Mouse (Mus musculus): Measurements from ENCODE around the gene Foxp4. TPM values are rescaled to one million over a fixed set of nuclear protein-coding genes. Genes with fewer than 3 reads are reported as not detected.
A peak's percentile ranks its signal among the peaks of the same experiment; 100 is the strongest.

The Foxp4 gene
- polyA plus RNA-seq (2015; fragmentation: Nextera tagmentation; extraction: Ambion mirVana): 22.3 and 24.9 TPM in 2 replicates

- H3K36me3 ChIP-seq: 0 out of 2 replicates have a peak, but pooled peaks cover under 1% of the 10 kb centered on the region
Observed at GRCm38 (mm10) chr17:47924383-47925339, at the start of gene Foxp4. TSS of gene Foxp4 (minus strand) at chr17:47924645.

GRCm38 (mm10) chr17:47973563-47974472, 49.4 kb upstream of the Foxp4 start:
- H3K9me3 ChIP-seq: no peaks in the 10 kb centered on the region
- H3K4me3 ChIP-seq (replicated peaks): peak overlapping the region; percentile 37
- no peaks in the 10 kb centered on the region for H3K27me3 ChIP-seq (replicated peaks)
- H3K4me1 ChIP-seq (replicated peaks): peaks cover 42% of the 10 kb centered on the region
- peak overlapping the region; percentile 52 for H3K9ac ChIP-seq
- 3% methylated on average over 61 of the region's 61 CpGs for WGBS
- no peaks in the 10 kb centered on the region for H3K36me3 ChIP-seq
- H3K27ac ChIP-seq: peak overlapping the region; percentile 90
- ATAC-seq: peak; percentile 78
- peak overlapping the region; percentile 85 for H3K4me2 ChIP-seq (replicated peaks)

More at GRCm38 (mm10) chr17:47924383-47925339, at the start of gene Foxp4:
- Histone ChIP-seq H3K4me2 (replicated peaks) (peak within 1 kb of the TSS; percentile 90), H3K9ac (peak within 1 kb of the TSS; percentile 97), H3K4me1 (replicated peaks) (peaks cover 32% of the 10 kb centered on the region), H3K27me3 (replicated peaks) (no peaks in the 10 kb centered on the region), H3K9me3 (no peaks in the 10 kb centered on the region), H3K4me3 (replicated peaks) (peak within 1 kb of the TSS; percentile 82), H3K27ac (peak within 1 kb of the TSS; percentile 97)
- ATAC-seq: peak; percentile 89
- WGBS: under 1% methylated on average over 90 of the region's 91 CpGs

DNA sequence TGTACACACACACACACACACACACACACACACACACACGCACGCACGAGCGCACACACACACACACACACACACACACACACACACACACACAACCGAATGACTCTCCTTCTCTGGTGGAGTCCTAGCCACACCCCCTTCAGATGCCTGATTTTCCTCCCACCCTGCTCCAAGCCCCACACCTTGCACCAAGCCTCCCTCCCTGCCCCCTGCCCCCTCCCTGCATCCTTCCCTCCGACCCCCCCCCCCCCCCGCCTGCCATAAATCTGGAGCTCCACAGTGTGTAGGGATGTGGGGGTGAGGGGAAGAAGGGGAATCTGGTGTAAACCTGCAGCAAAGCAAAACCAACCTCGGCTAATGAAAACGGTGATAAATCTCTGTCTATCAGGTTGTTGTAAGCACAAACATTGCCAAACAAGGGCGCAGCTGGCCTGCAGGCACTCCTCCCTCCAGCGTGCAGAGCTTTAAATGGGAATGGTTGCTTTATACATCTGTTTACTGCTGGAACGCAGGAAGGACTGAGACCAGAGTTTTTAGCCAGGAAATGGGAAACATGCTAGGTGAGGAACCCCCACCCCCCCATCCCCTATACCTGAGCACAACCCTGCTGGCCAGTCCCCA, 41.5 kb upstream of the Foxp4 start:
- ATAC-seq: peak; percentile 66
- Histone ChIP-seq H3K4me2 (replicated peaks) (no peak overlapping the region), H3K4me3 (replicated peaks) (no peak overlapping the region), H3K4me1 (replicated peaks) (peaks cover 12% of the 10 kb centered on the region; the same call in 1 of the 2 replicates), H3K9me3 (no peaks in the 10 kb centered on the region), H3K36me3 (no peaks in the 10 kb centered on the region), H3K9ac (no peak overlapping the region), H3K27ac (peak overlapping the region; percentile 48), H3K27me3 (replicated peaks) (no peaks in the 10 kb centered on the region)
- 21% methylated on average over 7 of the region's 12 CpGs for WGBS

DNA sequence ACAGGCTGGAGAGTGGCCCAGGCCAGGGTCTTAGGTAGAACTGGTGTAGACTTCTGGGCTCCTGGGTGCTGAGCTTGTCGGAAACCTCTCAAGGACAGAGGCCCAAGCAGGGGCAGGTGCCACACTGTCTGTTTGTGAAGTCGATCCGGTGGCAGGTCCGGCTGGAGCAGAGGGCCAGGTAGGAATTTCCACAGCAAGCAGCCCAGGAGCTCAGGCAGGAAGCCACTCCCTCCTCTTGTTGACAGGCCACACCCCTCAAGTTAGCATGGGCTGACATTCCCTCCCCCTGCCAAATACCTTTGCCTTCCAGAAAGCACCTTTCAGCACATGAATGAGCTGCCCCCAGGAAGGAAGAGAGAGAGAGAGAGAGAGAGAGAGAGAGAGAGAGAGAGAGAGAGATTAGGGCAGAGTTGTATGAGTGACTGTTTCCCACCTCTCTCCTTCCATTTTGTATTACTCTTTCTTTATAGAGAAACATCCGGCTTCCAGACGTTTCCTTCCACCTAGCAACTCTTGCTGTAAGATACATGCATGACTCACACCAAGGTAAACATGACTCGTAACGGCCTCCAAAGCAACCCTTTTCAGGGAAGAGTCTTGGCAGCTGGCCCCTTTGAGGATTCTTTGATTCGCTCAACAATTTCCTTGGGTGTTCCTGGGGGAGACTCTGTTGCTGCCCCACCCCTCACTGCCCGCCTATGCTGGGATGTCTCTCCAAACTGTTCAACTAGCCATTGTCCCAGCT, 33.8 kb upstream of the Foxp4 start:
- H3K36me3 ChIP-seq: no peaks in the 10 kb centered on the region
- no peak overlapping the region for H3K4me3 ChIP-seq (replicated peaks)
- no peak overlapping the region for H3K9ac ChIP-seq
- H3K4me1 ChIP-seq (replicated peaks): peaks cover 26% of the 10 kb centered on the region
- no peaks in the 10 kb centered on the region for H3K9me3 ChIP-seq
- H3K27me3 ChIP-seq (replicated peaks): no peaks in the 10 kb centered on the region
- ATAC-seq: peak; percentile 61
- WGBS: 20% methylated on average over 10 of the region's 10 CpGs
- peak overlapping the region; percentile 80 for H3K27ac ChIP-seq
- H3K4me2 ChIP-seq (replicated peaks): peak overlapping the region; percentile 39

DNA sequence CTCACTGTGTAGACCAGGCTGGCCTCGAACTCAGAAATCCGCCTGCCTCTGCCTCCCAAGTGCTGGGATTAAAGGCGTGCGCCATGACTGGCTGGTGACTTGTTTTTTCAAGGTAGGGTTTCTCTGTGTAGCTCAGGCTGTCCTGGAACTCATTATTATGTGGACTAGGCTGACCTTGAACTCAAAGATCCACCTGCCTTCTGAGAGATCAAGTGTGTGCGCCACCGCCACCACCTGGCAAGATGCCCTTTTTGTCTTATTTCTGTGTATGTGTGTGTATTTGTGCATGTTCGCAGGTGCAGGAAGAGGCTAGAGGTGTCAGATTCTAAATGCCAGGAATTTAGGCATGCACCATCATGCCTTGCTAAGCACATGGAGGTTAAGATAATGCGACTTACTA, 32.0 kb upstream of the Foxp4 start:
- 98% methylated on average over 8 of the region's 8 CpGs for WGBS
- H3K9me3 ChIP-seq: no peaks in the 10 kb centered on the region
- no peaks in the 10 kb centered on the region for H3K36me3 ChIP-seq

DNA sequence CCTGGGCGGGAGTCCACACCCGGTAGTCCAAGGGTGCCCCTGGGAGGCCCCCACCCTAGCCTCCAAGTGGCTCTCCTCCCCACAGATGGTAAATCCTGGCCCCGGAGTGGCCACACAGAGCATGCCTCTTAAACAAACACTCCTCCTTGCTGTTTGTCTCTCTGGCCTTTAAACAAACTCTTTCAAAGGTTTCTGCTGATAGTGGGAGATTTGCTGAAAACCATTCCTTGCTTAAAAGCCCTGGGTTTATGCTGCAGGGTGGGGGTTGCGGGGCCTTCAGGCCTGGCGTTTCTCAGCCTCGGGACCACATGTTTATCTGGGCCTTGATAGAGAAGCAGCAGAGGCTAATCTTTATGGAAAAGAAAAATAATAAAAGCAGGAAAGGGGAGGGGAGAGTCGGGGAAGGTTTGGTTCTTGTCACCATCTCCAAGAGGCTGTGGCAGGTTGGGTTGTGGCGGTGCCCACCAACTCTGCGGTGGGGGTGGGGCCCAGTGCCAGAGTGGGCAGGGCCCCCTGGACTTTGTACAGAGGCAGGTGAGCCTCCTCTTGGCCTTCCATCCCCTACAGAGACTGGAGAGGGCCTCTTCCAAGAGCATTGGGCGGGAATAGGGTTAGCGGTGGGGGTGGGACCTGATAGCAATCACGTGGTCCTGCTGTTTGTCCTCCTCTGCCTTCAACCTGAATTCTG, 30.8 kb upstream of the Foxp4 start:
- Histone ChIP-seq H3K36me3 (no peaks in the 10 kb centered on the region), H3K4me3 (replicated peaks) (no peak overlapping the region), H3K4me2 (replicated peaks) (peak overlapping the region; percentile 41), H3K4me1 (replicated peaks) (peaks cover 39% of the 10 kb centered on the region), H3K9ac (peak overlapping the region; percentile 9; the same call in 1 of the 2 replicates), H3K9me3 (no peaks in the 10 kb centered on the region), H3K27me3 (replicated peaks) (no peaks in the 10 kb centered on the region), H3K27ac (peak overlapping the region; percentile 76)
- peak; percentile 90 for ATAC-seq
- 16% methylated on average over 12 of the region's 12 CpGs for WGBS

More for the DNA sequence above, 32.0 kb upstream of the Foxp4 start:
- Histone ChIP-seq H3K9ac (no peak overlapping the region), H3K4me3 (replicated peaks) (no peak overlapping the region), H3K27me3 (replicated peaks) (no peaks in the 10 kb centered on the region), H3K4me1 (replicated peaks) (peaks cover 39% of the 10 kb centered on the region), H3K27ac (no peak overlapping the region), H3K4me2 (replicated peaks) (no peak overlapping the region)
- ATAC-seq: no peak

GRCm38 (mm10) chr17:47953231-47953630, 28.8 kb upstream of the Foxp4 start:
- WGBS: 39% methylated on average over 5 of the region's 5 CpGs
- H3K9ac ChIP-seq: no peak overlapping the region
- H3K4me3 ChIP-seq (replicated peaks): no peak overlapping the region
- no peaks in the 10 kb centered on the region for H3K36me3 ChIP-seq
- H3K4me2 ChIP-seq (replicated peaks): 0 out of 2 replicates have a peak overlapping the region, but pooled peaks have one; percentile 12
- peak overlapping the region; percentile 76 for H3K27ac ChIP-seq
- H3K4me1 ChIP-seq (replicated peaks): peaks cover 32% of the 10 kb centered on the region
- ATAC-seq: peak; percentile 24
- no peaks in the 10 kb centered on the region for H3K27me3 ChIP-seq (replicated peaks)
- H3K9me3 ChIP-seq: no peaks in the 10 kb centered on the region

GRCm38 (mm10) chr17:47952368-47953081, 28.1 kb upstream of the Foxp4 start:
- 15% methylated on average over 12 of the region's 12 CpGs for WGBS
- Histone ChIP-seq H3K36me3 (no peaks in the 10 kb centered on the region), H3K4me1 (replicated peaks) (peaks cover 27% of the 10 kb centered on the region), H3K4me3 (replicated peaks) (no peak overlapping the region), H3K9ac (no peak overlapping the region), H3K4me2 (replicated peaks) (peak overlapping the region; percentile 12; the same call in 1 of the 2 replicates), H3K27me3 (replicated peaks) (no peaks in the 10 kb centered on the region), H3K9me3 (no peaks in the 10 kb centered on the region), H3K27ac (peak overlapping the region; percentile 76)
- peak; percentile 30 for ATAC-seq

- H3K36me3 ChIP-seq: no peaks in the 10 kb centered on the region
- H3K9ac ChIP-seq: no peak overlapping the region
- H3K27ac ChIP-seq: no peak overlapping the region
- WGBS: 68% methylated on average over 13 of the region's 13 CpGs
- no peak overlapping the region for H3K4me2 ChIP-seq (replicated peaks)
- no peak for ATAC-seq
- no peaks in the 10 kb centered on the region for H3K9me3 ChIP-seq
- H3K4me1 ChIP-seq (replicated peaks): peaks cover 28% of the 10 kb centered on the region
- no peaks in the 10 kb centered on the region for H3K27me3 ChIP-seq (replicated peaks)
- H3K4me3 ChIP-seq (replicated peaks): no peak overlapping the region
Observed at GRCm38 (mm10) chr17:47951452-47951851, 27.0 kb upstream of the Foxp4 start.

DNA sequence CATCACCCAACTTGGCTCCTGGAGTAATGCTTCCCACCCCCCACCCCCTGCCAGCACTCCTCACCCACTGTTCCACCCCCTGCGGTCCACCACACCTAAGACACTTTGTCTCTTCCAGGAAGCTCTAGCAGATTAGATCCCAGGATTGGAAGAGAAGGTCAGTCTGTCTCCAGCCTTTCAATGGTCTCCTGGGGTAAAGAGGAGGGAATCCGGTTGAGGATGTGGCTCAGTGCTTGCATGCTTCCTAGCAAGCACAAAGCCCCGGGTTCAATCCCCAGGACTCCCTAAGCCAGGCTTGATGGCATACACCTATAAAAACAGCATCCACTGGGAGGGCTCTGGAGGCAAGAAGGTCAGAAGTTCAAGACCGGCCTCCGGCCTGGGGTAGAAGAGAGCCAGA, 26.4 kb upstream of the Foxp4 start:
- Histone ChIP-seq H3K27me3 (replicated peaks) (no peaks in the 10 kb centered on the region), H3K4me2 (replicated peaks) (no peak overlapping the region), H3K36me3 (no peaks in the 10 kb centered on the region), H3K9ac (no peak overlapping the region), H3K4me3 (replicated peaks) (no peak overlapping the region), H3K27ac (no peak overlapping the region), H3K4me1 (replicated peaks) (peaks cover 28% of the 10 kb centered on the region), H3K9me3 (no peaks in the 10 kb centered on the region)
- WGBS: 82% methylated on average over 5 of the region's 5 CpGs
- ATAC-seq: no peak
